Mouse (Mus musculus) forebrain, embryonic 14.5 days (tissue): ENCODE data around the gene Pax5. TPM values are rescaled to one million over a fixed set of nuclear protein-coding genes. Genes with fewer than 3 reads are reported as not detected.

ENCODE experiments used
- ATAC-seq: fragments of 200-750 bp; cut with Nextera tagmentation; 2 replicates; pipeline ENCODE4 v1.8.0; 2017; ENCODE audit warnings: mild to moderate bottlenecking, moderate library complexity
- DNase-seq: peaks from one replicate; pipeline ENCODE4 v3.0.0-alpha.2; 2015; ENCODE audit warnings: low spot score
- H3K27ac ChIP-seq: fragments of 300-500 bp; sonication (generic); 2 replicates; pipeline ENCODE4 v1.5.1; 2014; ENCODE audit warnings: low read depth, mild to moderate bottlenecking, control low read depth, low read length, moderate library complexity
- H3K27me3 ChIP-seq: fragments of 300-500 bp; sonication (generic); replicated peaks from 2 replicates; pipeline ENCODE4 v1.6.1; 2014; ENCODE audit warnings: low read length, control low read depth, mixed read lengths; ENCODE audit not compliant: control insufficient read depth, insufficient read depth
- H3K36me3 ChIP-seq: fragments of 300-500 bp; sonication (generic); 2 replicates; pipeline ENCODE4 v1.6.1; 2014; ENCODE audit warnings: low read length, control low read depth; ENCODE audit not compliant: control insufficient read depth, insufficient read depth
- H3K4me1 ChIP-seq: fragments of 300-500 bp; sonication (generic); 2 replicates; pipeline ENCODE4 v1.6.1; 2014; ENCODE audit warnings: antibody characterized with exemption, low read length, control low read depth; ENCODE audit not compliant: control insufficient read depth, insufficient read depth
- H3K4me2 ChIP-seq: fragments of 300-500 bp; sonication (generic); 2 replicates; pipeline ENCODE4 v1.6.1; 2014; ENCODE audit warnings: mild to moderate bottlenecking, control low read depth, low read length
- H3K4me3 ChIP-seq: fragments of 300-500 bp; sonication (generic); 2 replicates; pipeline ENCODE4 v1.5.1; 2014; ENCODE audit warnings: low read depth, low read length, control low read depth
- H3K9ac ChIP-seq: fragments of 300-500 bp; sonication (generic); 2 replicates; pipeline ENCODE4 v1.6.1; 2014; ENCODE audit warnings: mild to moderate bottlenecking, low read length, control low read depth, moderate library complexity
- H3K9me3 ChIP-seq: fragments of 300-500 bp; sonication (generic); replicated peaks from 2 replicates; pipeline ENCODE4 v1.6.1; 2016; ENCODE audit warnings: low read length, control low read depth, mixed read lengths; ENCODE audit not compliant: control insufficient read depth
- WGBS: fragments of 180-500 bp; shearing (Covaris S2); extraction: QIAGEN DNeasy Blood & Tissue Kit; methylation state at CpG from one replicate; pipeline ENCODE4 v1.1.7; 2014; 5-methylcytosine and 5-hydroxymethylcytosine counted together
- polyA plus RNA-seq: library from polyadenylated mRNA; unstranded; fragments of >200 nt; fragmentation: Nextera tagmentation; extraction: Ambion mirVana; gene quantifications from 2 replicates; pipeline ENCODE4 v1.2.1, GENCODE M21; 2014

The Pax5 gene
- polyA plus RNA-seq, 1 experiment from 2014 or later, result 0.20 TPM

DNA sequence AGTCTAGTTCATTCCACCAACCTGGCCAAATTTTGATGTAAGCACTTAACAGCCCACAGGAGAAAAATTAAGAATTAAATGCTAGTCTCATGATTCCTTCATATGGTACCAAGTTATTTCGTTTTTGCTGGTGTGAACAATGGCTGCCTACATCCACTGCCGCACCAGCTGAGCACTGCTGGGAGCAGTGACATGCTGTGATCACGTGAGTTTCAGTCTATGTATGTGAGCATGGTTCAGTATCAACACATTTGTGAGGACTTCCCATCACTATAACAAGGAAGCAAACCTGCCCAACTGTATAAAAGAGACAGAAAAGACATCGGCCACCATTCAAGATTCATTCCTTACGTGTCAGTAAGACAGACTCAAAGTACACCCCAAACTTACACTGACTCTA, 137.3 kb downstream of the Pax5 start:
- Histone ChIP-seq H3K4me1 (no peaks in the 10 kb centered on the region), H3K9me3 (no peaks in the 10 kb centered on the region), H3K4me3 (no peak overlapping the region), H3K36me3 (no peaks in the 10 kb centered on the region), H3K27ac (no peak overlapping the region), H3K9ac (no peak overlapping the region), H3K4me2 (no peak overlapping the region), H3K27me3 (no peaks in the 10 kb centered on the region)
- 82% methylated on average over 5 of the region's 5 CpGs for WGBS
- DNase-seq, result no peak
- ATAC-seq, result no peak

DNA sequence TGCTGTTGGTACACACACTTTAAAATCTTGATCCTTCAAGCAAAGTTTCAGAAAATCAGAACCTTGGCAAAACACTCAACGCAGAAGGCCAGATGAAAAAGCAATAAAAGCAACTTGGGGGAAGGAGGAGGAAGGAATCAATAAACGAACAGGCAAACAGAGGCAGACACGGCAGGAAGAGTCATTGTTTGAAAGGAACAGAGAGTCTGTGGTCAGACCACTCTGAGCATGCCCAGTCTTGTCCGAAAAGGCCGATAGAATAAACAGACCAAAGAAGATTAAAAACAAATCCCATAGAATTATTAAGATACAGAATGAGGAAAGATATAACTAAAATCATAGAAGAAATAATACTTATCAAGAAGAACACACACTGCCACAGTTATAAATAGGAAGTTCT, 137.9 kb downstream of the Pax5 start:
- Histone ChIP-seq H3K9ac (no peak overlapping the region), H3K27ac (no peak overlapping the region), H3K9me3 (no peaks in the 10 kb centered on the region), H3K4me2 (no peak overlapping the region), H3K27me3 (no peaks in the 10 kb centered on the region), H3K36me3 (no peaks in the 10 kb centered on the region), H3K4me1 (no peaks in the 10 kb centered on the region), H3K4me3 (no peak overlapping the region)
- no peak for DNase-seq
- WGBS, result 75% methylated on average over 5 of the region's 5 CpGs
- no peak for ATAC-seq

DNA sequence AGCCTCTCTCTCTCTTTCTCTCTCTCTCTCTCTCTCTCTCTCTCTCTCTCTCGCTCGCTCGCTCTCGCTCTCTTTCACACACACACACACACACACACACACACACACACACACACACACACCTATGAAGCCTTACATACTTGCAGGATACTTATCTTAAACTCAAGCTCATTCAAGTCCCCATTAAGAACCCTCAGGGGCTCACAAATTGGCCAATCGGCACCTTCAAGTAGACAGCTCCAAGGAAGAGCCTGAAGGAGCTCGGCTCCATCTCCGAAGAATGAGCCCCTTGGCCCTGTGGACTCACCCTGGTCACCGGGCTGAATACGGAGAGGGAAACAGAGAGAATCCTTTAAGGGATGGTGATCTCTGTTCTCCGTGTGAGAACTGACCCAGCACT, 141.1 kb downstream of the Pax5 start:
- Histone ChIP-seq H3K36me3 (no peaks in the 10 kb centered on the region), H3K27ac (no peak overlapping the region), H3K4me1 (no peaks in the 10 kb centered on the region), H3K27me3 (0 out of 2 replicates have a peak, but pooled peaks cover 3% of the 10 kb centered on the region), H3K4me2 (no peak overlapping the region), H3K4me3 (no peak overlapping the region), H3K9me3 (no peaks in the 10 kb centered on the region), H3K9ac (no peak overlapping the region)
- DNase-seq, result no peak
- WGBS, result 89% methylated on average over 10 of the region's 10 CpGs
- ATAC-seq, result no peak

DNA sequence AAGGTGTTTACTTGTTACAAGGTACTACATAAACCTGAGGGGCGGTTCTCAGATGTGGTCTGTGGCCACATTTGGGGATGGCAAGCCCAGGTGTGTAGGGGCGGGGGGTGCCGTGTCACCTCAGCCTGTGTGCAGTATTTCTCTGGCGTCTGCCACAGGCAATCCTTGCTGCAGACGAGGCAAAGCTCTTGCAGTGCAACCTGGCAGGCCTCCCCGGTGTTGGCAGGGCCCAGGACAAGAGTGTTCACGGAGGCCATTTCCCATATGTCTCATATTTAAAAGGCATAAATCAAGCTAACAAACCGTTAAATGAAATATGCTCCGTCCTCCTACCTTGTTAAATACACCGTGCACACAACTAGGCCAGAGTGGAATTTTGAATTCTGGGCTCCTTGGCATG, 141.6 kb downstream of the Pax5 start:
- Histone ChIP-seq H3K36me3 (no peaks in the 10 kb centered on the region), H3K27ac (no peak overlapping the region), H3K4me3 (no peak overlapping the region), H3K9me3 (no peaks in the 10 kb centered on the region), H3K4me2 (no peak overlapping the region), H3K9ac (no peak overlapping the region), H3K27me3 (0 out of 2 replicates have a peak, but pooled peaks cover 7% of the 10 kb centered on the region), H3K4me1 (no peaks in the 10 kb centered on the region)
- 78% methylated on average over 10 of the region's 10 CpGs for WGBS
- no peak for ATAC-seq
- no peak for DNase-seq

DNA sequence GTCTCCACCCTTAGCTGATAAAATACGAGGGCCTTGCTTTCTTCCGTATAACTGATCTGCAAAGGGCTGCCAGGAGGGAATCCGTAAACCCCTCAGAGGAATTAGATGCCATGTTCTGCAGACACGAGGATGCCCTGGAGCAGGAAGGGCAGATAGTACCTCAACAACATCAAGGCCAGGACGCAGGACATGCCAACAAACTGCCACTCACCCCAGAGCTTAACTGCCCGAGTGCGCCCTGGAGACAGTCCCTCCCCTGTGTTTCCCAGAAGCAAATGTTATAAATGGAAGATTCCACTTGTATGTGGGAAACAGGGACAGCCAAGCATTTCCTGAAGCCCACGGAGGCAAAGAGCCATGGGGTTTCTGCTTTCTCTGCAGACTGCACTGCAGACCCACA, 143.9 kb downstream of the Pax5 start:
- Histone ChIP-seq H3K36me3 (no peaks in the 10 kb centered on the region), H3K27me3 (peaks cover 16% of the 10 kb centered on the region; the same call in 1 of the 2 replicates), H3K4me2 (no peak overlapping the region), H3K27ac (no peak overlapping the region), H3K4me1 (no peaks in the 10 kb centered on the region), H3K9me3 (no peaks in the 10 kb centered on the region), H3K4me3 (no peak overlapping the region), H3K9ac (no peak overlapping the region)
- ATAC-seq, result no peak
- DNase-seq, result no peak
- WGBS, result 75% methylated on average over 8 of the region's 8 CpGs

GRCm38 (mm10) chr4:44565126-44566082, 144.9 kb downstream of the Pax5 start:
- WGBS, result 77% methylated on average over 12 of the region's 12 CpGs
- no peak for DNase-seq
- no peak overlapping the region for H3K4me2 ChIP-seq
- ATAC-seq, result no peak
- H3K9me3 ChIP-seq, result no peaks in the 10 kb centered on the region
- no peak overlapping the region for H3K27ac ChIP-seq
- peaks cover 16% of the 10 kb centered on the region; the same call in 1 of the 2 replicates for H3K27me3 ChIP-seq
- no peaks in the 10 kb centered on the region for H3K36me3 ChIP-seq
- no peak overlapping the region for H3K4me3 ChIP-seq
- no peak overlapping the region for H3K9ac ChIP-seq
- H3K4me1 ChIP-seq, result no peaks in the 10 kb centered on the region

- DNase-seq (peak; percentile 85), ATAC-seq (peak; percentile 34; the same call in 1 of the 2 replicates)
- Histone ChIP-seq H3K4me3 (no peak overlapping the region), H3K27me3 (peaks cover 16% of the 10 kb centered on the region; the same call in 1 of the 2 replicates), H3K36me3 (no peaks in the 10 kb centered on the region), H3K4me1 (no peaks in the 10 kb centered on the region), H3K4me2 (no peak overlapping the region), H3K9me3 (no peaks in the 10 kb centered on the region), H3K9ac (no peak overlapping the region), H3K27ac (no peak overlapping the region)
- WGBS, result 4% methylated on average over 10 of the region's 10 CpGs
Observed at GRCm38 (mm10) chr4:44564602-44565001, 145.7 kb downstream of the Pax5 start.

DNA sequence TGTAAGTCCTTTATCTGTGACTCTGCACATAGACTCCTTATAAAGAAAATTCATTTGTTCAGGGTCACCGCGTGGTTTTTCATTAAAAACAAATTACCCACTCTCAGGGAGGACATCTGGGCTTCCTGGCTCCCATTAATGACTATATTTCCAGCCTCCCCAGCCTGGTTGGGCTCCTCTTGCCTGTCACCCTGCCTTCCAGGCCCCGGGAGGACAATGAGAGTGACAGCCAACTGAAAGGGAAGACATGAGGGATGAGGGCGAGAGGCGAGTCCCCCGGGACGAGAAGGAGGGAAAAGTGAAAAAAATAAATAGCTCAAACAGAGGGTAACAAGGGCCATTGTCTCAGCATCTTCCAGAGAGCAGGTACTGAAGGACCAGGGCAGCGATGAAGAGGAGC, 149.3 kb downstream of the Pax5 start:
- Histone ChIP-seq H3K4me2 (no peak overlapping the region), H3K4me1 (peaks cover 16% of the 10 kb centered on the region), H3K9ac (no peak overlapping the region), H3K4me3 (no peak overlapping the region), H3K9me3 (no peaks in the 10 kb centered on the region), H3K36me3 (no peaks in the 10 kb centered on the region), H3K27me3 (peaks cover 16% of the 10 kb centered on the region; the same call in 1 of the 2 replicates), H3K27ac (no peak overlapping the region)
- ATAC-seq (no peak), DNase-seq (no peak)
- 45% methylated on average over 8 of the region's 8 CpGs for WGBS

- Histone ChIP-seq H3K4me1 (peaks cover 16% of the 10 kb centered on the region), H3K4me3 (peak overlapping the region; percentile 29; the same call in 1 of the 2 replicates), H3K27ac (peak overlapping the region; percentile 86), H3K9me3 (no peaks in the 10 kb centered on the region), H3K9ac (peak overlapping the region; percentile 61), H3K27me3 (peaks cover 9% of the 10 kb centered on the region; the same call in 1 of the 2 replicates), H3K4me2 (peak overlapping the region; percentile 73), H3K36me3 (no peaks in the 10 kb centered on the region)
- WGBS, result 0% methylated on average over 7 of the region's 7 CpGs
- ATAC-seq (no peak), DNase-seq (no peak)
Observed at GRCm38 (mm10) chr4:44558564-44558955, 151.7 kb downstream of the Pax5 start.
